Mouse (Mus musculus) lung, postnatal 0 days (tissue): ENCODE measurements around the gene Lrmda. TPM values are rescaled to one million over a fixed set of nuclear protein-coding genes. Genes with fewer than 3 reads are reported as not detected.
A peak's percentile ranks its signal among the peaks of the same experiment; 100 is the strongest.

Source experiments
- ATAC-seq: fragments of 200-750 bp; cut with Nextera tagmentation; 2 replicates; pipeline ENCODE4 v1.8.0; 2017; ENCODE audit warnings: moderate library complexity
- DNase-seq: peaks from one replicate; pipeline ENCODE4 v3.0.0-alpha.2; 2016; ENCODE audit warnings: low spot score
- H3K27ac ChIP-seq: fragments of 300-500 bp; sonication (generic); 2 replicates; pipeline ENCODE4 v1.5.1; 2014; ENCODE audit warnings: antibody characterized with exemption, mild to moderate bottlenecking, low read length, mixed read lengths
- H3K27me3 ChIP-seq: fragments of 300-500 bp; sonication (generic); replicated peaks from 2 replicates; pipeline ENCODE4 v1.6.1; 2014; ENCODE audit warnings: low read length, mixed read lengths; ENCODE audit not compliant: insufficient read depth
- H3K36me3 ChIP-seq: fragments of 300-500 bp; sonication (generic); 2 replicates; pipeline ENCODE4 v1.6.1; 2014; ENCODE audit warnings: low read length, mixed read lengths; ENCODE audit not compliant: insufficient read depth
- H3K4me1 ChIP-seq: fragments of 300-500 bp; sonication (generic); 2 replicates; pipeline ENCODE4 v1.6.1; 2014; ENCODE audit warnings: antibody characterized with exemption, low read depth, low read length, mixed read lengths; ENCODE audit not compliant: insufficient read depth
- H3K4me2 ChIP-seq: fragments of 300-500 bp; sonication (generic); replicated peaks from 2 replicates; pipeline ENCODE4 v1.6.1; 2014; ENCODE audit warnings: low read depth, mild to moderate bottlenecking, low read length, moderate library complexity, mixed read lengths
- H3K4me3 ChIP-seq: fragments of 300-500 bp; sonication (generic); 2 replicates; pipeline ENCODE4 v1.5.1; 2014; ENCODE audit warnings: low read depth, low read length
- H3K9ac ChIP-seq: fragments of 300-500 bp; sonication (generic); replicated peaks from 2 replicates; pipeline ENCODE4 v1.6.1; 2014; ENCODE audit warnings: low read depth, mild to moderate bottlenecking
- H3K9me3 ChIP-seq: fragments of 300-500 bp; sonication (generic); 2 replicates; pipeline ENCODE4 v1.6.1; 2016; ENCODE audit warnings: low read length, mixed read lengths
- CTCF ChIP-seq: IDR thresholded peaks from 2 replicates; pipeline ENCODE4 v1.5.1; 2016; ENCODE audit warnings: antibody characterized with exemption, mild to moderate bottlenecking
- EP300 ChIP-seq: IDR thresholded peaks from 2 replicates; pipeline ENCODE4 v1.6.1; 2016; ENCODE audit warnings: antibody characterized with exemption, mild to moderate bottlenecking, control low read depth
- WGBS: fragments of 180-500 bp; shearing (Covaris S2); extraction: QIAGEN DNeasy Blood & Tissue Kit; methylation state at CpG from one replicate; pipeline ENCODE4 v1.1.7; 2014; 5-methylcytosine and 5-hydroxymethylcytosine counted together
- polyA plus RNA-seq: library from polyadenylated mRNA; unstranded; fragments of >200 nt; fragmentation: Nextera tagmentation; extraction: Ambion mirVana; gene quantifications from 2 replicates; pipeline ENCODE4 v1.2.1, GENCODE M21; 2015

Lrmda gene
- polyA plus RNA-seq, 1 experiment from 2014 or later = 0.86 TPM

DNA sequence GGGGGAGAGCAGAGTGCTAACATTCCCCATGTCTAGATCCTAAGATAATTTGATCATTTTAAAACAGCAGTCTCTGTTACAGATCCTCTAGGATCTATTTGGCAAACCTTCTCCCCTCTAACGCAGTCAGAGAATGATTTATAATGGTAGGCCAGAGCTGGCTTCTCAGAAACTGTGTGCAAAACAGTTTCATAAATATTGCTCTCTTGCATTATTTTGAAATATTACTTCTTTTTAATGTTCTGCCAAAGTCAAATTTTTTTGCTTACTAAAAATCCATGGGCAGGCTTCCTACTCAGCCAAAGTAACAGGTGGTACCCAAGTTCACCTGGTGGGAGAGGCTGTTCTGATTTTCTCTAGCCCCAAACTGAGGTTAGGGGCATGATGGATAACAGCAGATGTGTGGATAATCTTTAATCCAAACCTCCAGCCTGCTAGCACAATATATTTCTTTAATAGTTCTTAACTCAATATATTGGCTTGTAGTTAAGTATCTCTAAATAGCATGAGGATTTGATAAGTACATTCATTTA lies 1064.8 kb downstream of the Lrmda start:
- DNase-seq = no peak

DNA sequence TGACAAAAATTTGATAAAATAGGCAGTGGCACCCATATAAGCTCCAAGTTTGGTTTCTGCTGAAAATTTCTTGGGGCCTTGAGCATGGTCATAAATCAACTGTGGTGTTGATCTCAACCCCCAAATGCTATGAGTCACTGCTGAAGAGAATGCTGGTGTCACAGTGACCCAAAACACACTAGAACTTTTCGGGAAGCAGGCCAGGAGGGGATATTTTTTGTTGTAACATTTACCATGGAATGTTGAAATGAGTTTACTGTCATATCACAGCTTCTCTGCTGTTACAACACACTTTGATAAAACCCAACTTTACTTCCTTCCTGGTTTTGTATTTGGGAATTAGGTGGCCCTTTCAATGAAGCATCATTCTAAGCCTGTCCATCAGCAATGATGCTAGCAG lies 1065.3 kb downstream of the Lrmda start:
- no peak overlapping the region for H3K4me2 ChIP-seq
- no peaks in the 10 kb centered on the region for H3K4me1 ChIP-seq
- DNase-seq (peak; percentile 81), ATAC-seq (peak; percentile 53)
- H3K27ac ChIP-seq = no peak overlapping the region
- TF ChIP-seq EP300 = peak; percentile 30; the same call in 1 of the 2 replicates
- no peak for TF ChIP-seq CTCF
- H3K9ac ChIP-seq = no peak overlapping the region
- no peaks in the 10 kb centered on the region for H3K9me3 ChIP-seq
- H3K27me3 ChIP-seq = no peaks in the 10 kb centered on the region
- no peaks in the 10 kb centered on the region for H3K36me3 ChIP-seq
- H3K4me3 ChIP-seq = no peak overlapping the region
- 32% methylated on average over 1 of the region's 1 CpGs for WGBS

More for the DNA sequence above, 1064.8 kb downstream of the Lrmda start:
- ATAC-seq = no peak
- Histone ChIP-seq H3K27me3 (no peaks in the 10 kb centered on the region), H3K4me2 (no peak overlapping the region), H3K4me1 (no peaks in the 10 kb centered on the region), H3K9ac (no peak overlapping the region), H3K9me3 (no peaks in the 10 kb centered on the region), H3K27ac (no peak overlapping the region), H3K4me3 (no peak overlapping the region), H3K36me3 (no peaks in the 10 kb centered on the region)
- 50% methylated on average over 1 of the region's 1 CpGs for WGBS
- TF ChIP-seq EP300 = no peak
- no peak for TF ChIP-seq CTCF

DNA sequence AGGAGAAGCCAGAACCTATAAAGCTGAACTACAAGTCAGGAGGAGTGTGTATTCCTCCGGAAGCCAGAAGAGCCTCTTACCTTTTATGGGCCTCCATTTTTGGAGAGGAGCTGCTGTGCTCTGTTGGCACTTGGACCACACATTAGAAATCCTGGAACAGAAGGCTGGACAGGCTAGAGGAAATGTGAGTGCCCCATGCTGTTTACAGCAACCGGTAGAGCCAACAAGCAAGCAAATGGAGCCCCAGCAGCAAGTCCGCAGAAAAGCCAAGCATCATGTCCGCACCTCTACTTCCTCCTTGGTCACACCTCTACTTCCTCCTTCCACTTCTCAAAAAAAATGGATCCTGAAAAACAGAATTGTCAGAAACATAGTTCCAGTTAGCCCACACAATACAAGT lies 1073.8 kb downstream of the Lrmda start:
- no peaks in the 10 kb centered on the region for H3K4me1 ChIP-seq
- WGBS = 81% methylated on average over 4 of the region's 4 CpGs
- no peak for DNase-seq

DNA sequence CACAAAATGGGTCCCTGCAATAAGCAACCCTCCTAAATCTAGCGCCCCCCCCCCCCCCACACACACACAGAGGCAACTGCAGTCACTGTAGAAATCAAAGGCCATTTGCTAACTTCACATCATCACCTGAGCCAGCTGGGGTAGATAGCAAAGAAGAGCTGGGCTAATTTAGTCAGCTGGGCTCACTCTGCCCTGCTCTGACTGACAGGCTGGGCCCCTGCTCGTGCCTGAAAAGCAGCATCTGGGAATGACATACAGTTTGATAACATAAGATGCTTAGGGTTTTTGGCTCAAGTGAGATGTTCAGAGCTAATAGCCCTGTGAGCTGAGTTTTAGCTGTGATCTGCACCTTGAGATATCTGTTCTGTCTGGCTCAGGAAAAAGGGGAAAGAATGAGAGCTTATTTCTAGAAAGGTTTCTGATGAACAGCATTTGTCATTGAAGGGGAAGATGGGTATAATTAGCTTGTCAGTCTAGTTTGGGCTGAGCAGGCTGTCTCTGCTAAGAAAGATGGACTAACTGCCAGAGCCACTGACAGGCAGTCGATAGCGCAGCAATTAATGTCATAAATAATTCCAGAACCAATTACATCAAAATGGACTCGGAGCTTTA lies 1075.1 kb downstream of the Lrmda start:
- no peaks in the 10 kb centered on the region for H3K27me3 ChIP-seq
- WGBS = 51% methylated on average over 5 of the region's 5 CpGs
- no peak for ATAC-seq
- DNase-seq = no peak
- no peak overlapping the region for H3K4me3 ChIP-seq
- H3K27ac ChIP-seq = no peak overlapping the region
- H3K9me3 ChIP-seq = no peaks in the 10 kb centered on the region
- no peak overlapping the region for H3K9ac ChIP-seq
- H3K4me2 ChIP-seq = no peak overlapping the region
- TF ChIP-seq CTCF (no peak), EP300 (no peak)
- no peaks in the 10 kb centered on the region for H3K36me3 ChIP-seq
- H3K4me1 ChIP-seq = no peaks in the 10 kb centered on the region

More for the DNA sequence above, 1073.8 kb downstream of the Lrmda start:
- ATAC-seq = no peak
- Histone ChIP-seq H3K9me3 (no peaks in the 10 kb centered on the region), H3K27me3 (no peaks in the 10 kb centered on the region), H3K9ac (no peak overlapping the region), H3K36me3 (no peaks in the 10 kb centered on the region), H3K4me3 (no peak overlapping the region), H3K4me2 (no peak overlapping the region), H3K27ac (no peak overlapping the region)
- no peak for TF ChIP-seq EP300
- TF ChIP-seq CTCF = no peak

DNA sequence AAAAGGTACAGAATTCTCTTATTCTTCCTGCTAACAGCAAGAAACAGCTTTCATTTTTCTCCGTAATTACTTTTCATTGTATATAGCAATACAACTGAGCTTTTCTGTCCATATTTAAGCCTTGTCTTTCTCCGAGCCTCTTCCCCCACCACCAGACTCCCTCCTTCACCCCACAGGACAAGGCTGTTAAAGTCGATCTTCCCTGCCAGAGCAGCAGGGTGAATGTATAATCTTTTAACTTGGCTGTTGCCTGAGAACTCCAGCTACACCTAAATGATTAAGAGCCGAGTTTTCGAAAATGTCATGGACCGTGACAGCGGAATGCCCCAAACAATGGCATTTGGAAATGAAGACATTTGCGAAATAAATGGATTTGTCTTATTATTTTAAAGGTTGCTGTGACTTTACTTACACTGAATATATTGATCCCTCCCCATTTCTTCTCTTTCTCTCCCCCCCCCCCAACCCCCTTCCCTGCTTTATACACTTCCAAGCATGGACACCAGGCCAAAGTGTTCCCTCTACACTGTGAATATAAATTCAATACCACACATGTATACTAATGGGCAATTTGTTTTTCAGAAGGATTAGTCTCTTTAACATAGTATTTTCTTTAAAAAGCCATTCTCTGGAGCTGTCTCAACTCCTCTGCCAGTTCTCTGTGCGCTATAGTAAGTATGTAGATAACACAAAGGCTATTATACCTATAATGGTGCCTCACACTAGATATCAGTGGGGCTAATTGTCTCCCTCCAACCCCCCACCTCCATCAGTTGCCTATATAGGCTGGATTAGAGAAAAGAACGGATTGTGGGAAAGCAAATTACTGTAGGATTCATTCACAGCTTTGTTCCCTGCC lies 1075.9 kb downstream of the Lrmda start:
- DNase-seq = no peak
- TF ChIP-seq CTCF = no peak
- no peak for TF ChIP-seq EP300
- H3K9me3 ChIP-seq = no peaks in the 10 kb centered on the region
- no peak overlapping the region for H3K4me3 ChIP-seq
- H3K4me2 ChIP-seq = no peak overlapping the region
- H3K4me1 ChIP-seq = no peaks in the 10 kb centered on the region
- no peaks in the 10 kb centered on the region for H3K27me3 ChIP-seq
- no peaks in the 10 kb centered on the region for H3K36me3 ChIP-seq
- 66% methylated on average over 10 of the region's 10 CpGs for WGBS
- no peak for ATAC-seq
- H3K9ac ChIP-seq = no peak overlapping the region
- H3K27ac ChIP-seq = no peak overlapping the region

DNA sequence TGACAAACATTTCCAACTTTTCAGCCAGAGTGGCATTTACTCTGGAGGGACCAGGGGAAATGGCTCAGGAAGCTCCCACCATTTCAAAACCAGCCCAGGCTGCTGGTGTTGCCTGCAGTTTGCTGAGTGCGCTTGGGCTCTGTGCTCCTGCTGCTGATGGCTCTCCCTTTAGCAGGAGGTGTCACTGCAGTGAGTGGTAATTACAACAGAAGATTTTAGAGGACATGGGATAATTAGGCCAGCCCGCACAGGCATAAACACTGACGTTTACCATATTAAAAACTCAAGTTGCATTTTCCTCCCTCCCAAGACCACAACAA lies 1076.5 kb downstream of the Lrmda start:
- 69% methylated on average over 3 of the region's 3 CpGs for WGBS
- H3K36me3 ChIP-seq = no peaks in the 10 kb centered on the region
- no peak overlapping the region for H3K4me3 ChIP-seq
- no peak overlapping the region for H3K4me2 ChIP-seq
- DNase-seq (no peak), ATAC-seq (no peak)
- no peaks in the 10 kb centered on the region for H3K9me3 ChIP-seq
- no peak overlapping the region for H3K27ac ChIP-seq
- no peak overlapping the region for H3K9ac ChIP-seq
- no peaks in the 10 kb centered on the region for H3K27me3 ChIP-seq
- H3K4me1 ChIP-seq = no peaks in the 10 kb centered on the region
- no peak for TF ChIP-seq CTCF
- TF ChIP-seq EP300 = no peak
